Mouse (Mus musculus): ENCODE measurements around the gene Pfas. TPM values are rescaled to one million over a fixed set of nuclear protein-coding genes. Genes with fewer than 3 reads are reported as not detected.
"Not testable (repeated sequence)": the region's sequence is repeated elsewhere in the genome, so short reads cannot be mapped to it uniquely, and the experiment has no call there.

The Pfas gene
- total RNA-seq, 2 experiments from 2014 or later, result 26.1 to 26.2 TPM

- DNase-seq (ENCODE audit: low spot score in 2 of 2), result no peak
Measured at GRCm38 (mm10) chr11:68942731-68943130, 65.5 kb downstream of the Pfas start.

- no peak for DNase-seq (ENCODE audit: low spot score in 2 of 2)
Measured at GRCm38 (mm10) chr11:68940516-68940915, 67.7 kb downstream of the Pfas start.

- peak; percentile 71 to 81 for DNase-seq (ENCODE audit: low spot score in 2 of 2)
Measured at GRCm38 (mm10) chr11:68939451-68940304, 68.6 kb downstream of the Pfas start.

GRCm38 (mm10) chr11:68936951-68937350, 71.3 kb downstream of the Pfas start:
- not testable (repeated sequence) for DNase-seq (ENCODE audit: low spot score in 2 of 2)

Small RNAs within 50 kb of the gene (microRNA-seq; reads per million reads assigned to microRNA genes)
- gene Mir3062, result 1.5 reads per million in 2 experiments

Other genes starting within 250 kb of the Pfas start
- 100 to 1,000 TPM; 110 to 127 TPM for gene Ndel1, start 136.6 kb downstream of the Pfas start, total RNA-seq (2021)
- gene Rnf222, start 119.9 kb downstream of the Pfas start, total RNA-seq (2021), result not detected
- gene Rpl26, start 106.9 kb downstream of the Pfas start, total RNA-seq (2021), result 100 to 1,000 TPM; 894 to 903 TPM
- gene Odf4, start 81.4 kb downstream of the Pfas start, total RNA-seq (2021), result not detected
- 10 to 100 TPM; 20.4 to 24.0 TPM for gene Arhgef15, start 51.0 kb downstream of the Pfas start, total RNA-seq (2021)
- gene Slc25a35, start 40.3 kb downstream of the Pfas start, total RNA-seq (2021), result 1 to 10 TPM; 5.6 to 6.7 TPM
- gene Rangrf, start 33.3 kb downstream of the Pfas start, total RNA-seq (2021), result 10 to 100 TPM; 17.8 to 18.2 TPM
- 10 to 100 TPM; 37.8 to 46.0 TPM for gene Ctc1, start 7.5 kb upstream of the Pfas start, total RNA-seq (2021)
- gene Aurkb, start 37.2 kb upstream of the Pfas start, total RNA-seq (2021), result under 1 TPM in 1 of 2 experiments, not detected in 1; 0.30 TPM
- 10 to 100 TPM; 35.2 to 38.0 TPM for gene Borcs6, start 51.3 kb upstream of the Pfas start, total RNA-seq (2021)
- gene Tmem107, start 62.3 kb upstream of the Pfas start, total RNA-seq (2021), result 10 to 100 TPM; 23.6 to 26.8 TPM
- 1,000 to 10,000 TPM; 1,053 to 1,091 TPM for gene Vamp2, start 80.0 kb upstream of the Pfas start, total RNA-seq (2021)
- gene Per1, start 86.8 kb upstream of the Pfas start, total RNA-seq (2021), result 100 to 1,000 TPM; 129 to 133 TPM
- gene Hes7, start 111.9 kb upstream of the Pfas start, total RNA-seq (2021), result under 1 TPM; 0.42 to 0.79 TPM
- under 1 TPM; 0.53 to 0.98 TPM for gene 9130213A22Rik, start 114.1 kb upstream of the Pfas start, total RNA-seq (2021)
- 1 to 10 TPM; 4.4 to 6.8 TPM for gene Aloxe3, start 117.4 kb upstream of the Pfas start, total RNA-seq (2021)
- 10 to 100 TPM in 1 of 2 experiments, 1 to 10 TPM in 1; 9.8 to 13.7 TPM for gene Alox12b, start 148.5 kb upstream of the Pfas start, total RNA-seq (2021)
- 10 to 100 TPM; 10.2 to 11.7 TPM for gene Alox8, start 189.4 kb upstream of the Pfas start, total RNA-seq (2021)
- gene Gucy2e, start 228.6 kb upstream of the Pfas start, total RNA-seq (2021), result 1 to 10 TPM; 1.2 TPM

Measured in left cerebral cortex, adult 18-20 months (tissue).